Mouse (Mus musculus) kidney, adult 2 months (tissue): Measurements from ENCODE around the gene Tmem243. TPM values are rescaled to one million over a fixed set of nuclear protein-coding genes. Genes with fewer than 3 reads are reported as not detected.

Source experiments
- DNase-seq: peaks from one replicate; pipeline ENCODE4 v3.0.0; 2021
- H3K27ac ChIP-seq: fragments of 200-500 bp; 2 replicates; pipeline ENCODE4 v1.5.1; 2012; ENCODE audit warnings: low read depth, low read length, control low read depth, inconsistent platforms; ENCODE audit not compliant: insufficient read depth
- H3K27me3 ChIP-seq: fragments of 200-500 bp; replicated peaks from 2 replicates; pipeline ENCODE4 v1.6.1; 2012; ENCODE audit warnings: mild to moderate bottlenecking, moderate library complexity, low read length, inconsistent platforms; ENCODE audit not compliant: control insufficient read depth, insufficient read depth
- H3K36me3 ChIP-seq: fragments of 200-500 bp; 2 replicates; pipeline ENCODE4 v1.6.1; 2012; ENCODE audit warnings: mild to moderate bottlenecking, moderate library complexity, low read length, inconsistent platforms; ENCODE audit not compliant: control insufficient read depth, insufficient read depth
- H3K4me1 ChIP-seq: fragments of 200-500 bp; 2 replicates; pipeline ENCODE4 v1.6.1; 2011; ENCODE audit warnings: low read length; ENCODE audit not compliant: control insufficient read depth, insufficient read depth
- H3K4me3 ChIP-seq: fragments of 200-500 bp; 2 replicates; pipeline ENCODE4 v1.5.1; 2011; ENCODE audit warnings: mild to moderate bottlenecking, low read depth, low read length, control low read depth; ENCODE audit not compliant: insufficient read depth
- CTCF ChIP-seq: fragments of 200-500 bp; conservative IDR thresholded peaks from 2 replicates; pipeline ENCODE4 v1.5.1; 2011; ENCODE audit warnings: low read depth, mild to moderate bottlenecking, control low read depth, low read length, moderate library complexity, mixed read lengths; ENCODE audit not compliant: insufficient read depth, insufficient read length
- POLR2A ChIP-seq: fragments of 200-500 bp; IDR thresholded peaks from one replicate; pipeline ENCODE4 v1.6.1; 2011; ENCODE audit warnings: low read depth, low read length, control low read depth
- WGBS: fragments of 180-500 bp; shearing (Covaris S2); methylation state at CpG from one replicate; pipeline ENCODE4 v1.1.7; 2018; 5-methylcytosine and 5-hydroxymethylcytosine counted together
- polyA plus RNA-seq: library from polyadenylated mRNA; depleted of rRNA; stranded (reverse); fragments of >200 nt; gene quantifications from 2 replicates; pipeline ENCODE4 v1.2.3, GENCODE M21; 2012

Gene Tmem243
- polyA plus RNA-seq, 1 experiment: 49.5 TPM

DNA sequence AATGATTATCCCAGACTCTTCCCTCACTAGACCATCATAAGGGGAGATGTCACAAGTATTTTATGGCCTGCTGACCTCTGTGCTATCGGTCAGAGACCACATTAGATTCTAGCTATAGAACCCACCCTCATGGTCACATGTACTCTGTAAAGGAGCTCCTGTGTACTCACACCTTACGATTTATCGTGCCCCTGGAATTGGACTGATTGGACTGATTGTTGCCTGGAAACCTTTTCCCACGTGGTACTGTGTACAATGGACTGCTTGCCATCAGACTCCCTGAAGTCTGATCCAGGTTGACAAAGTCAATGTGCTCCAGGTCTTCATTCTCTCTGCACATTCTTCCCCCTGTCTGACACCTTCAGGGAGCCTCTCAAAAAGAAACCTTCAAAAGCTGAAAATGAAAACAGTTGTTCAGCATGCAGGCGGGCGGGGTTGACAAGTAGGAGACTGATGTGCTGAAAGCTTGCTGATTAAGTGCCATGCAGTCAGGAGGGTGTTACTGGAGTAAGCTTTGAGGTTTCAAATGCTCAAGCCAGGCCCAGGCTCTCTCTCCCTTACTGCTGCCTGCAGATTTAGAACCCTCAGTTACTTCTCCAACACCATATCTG is 30.8 kb upstream of the Tmem243 start:
- Histone ChIP-seq H3K36me3 (no peaks in the 10 kb centered on the region), H3K4me3 (no peak overlapping the region), H3K27me3 (no peaks in the 10 kb centered on the region), H3K4me1 (no peaks in the 10 kb centered on the region), H3K27ac (no peak overlapping the region)
- no peak for DNase-seq
- TF ChIP-seq POLR2A (no peak), CTCF (no peak)
- WGBS: 62% methylated on average over 6 of the region's 6 CpGs

DNA sequence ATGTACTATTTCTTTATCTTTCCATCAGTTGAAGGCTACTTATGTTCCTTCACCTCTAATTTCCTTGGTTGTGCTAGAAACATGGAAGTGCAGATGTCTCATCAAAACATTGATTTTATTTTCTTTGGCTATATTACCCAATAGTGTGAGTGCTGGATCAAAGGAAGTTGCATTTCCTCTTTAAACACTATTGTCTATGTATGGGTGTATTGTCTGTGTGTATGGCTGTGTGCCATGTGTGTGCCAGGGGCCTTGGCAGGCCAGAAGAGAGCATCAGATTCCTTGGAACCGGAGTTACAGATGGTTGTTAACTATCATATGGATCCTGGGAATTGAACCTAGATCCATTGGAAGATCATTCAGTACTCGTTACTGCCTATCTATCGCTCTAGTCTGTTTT is 29.1 kb upstream of the Tmem243 start:
- Histone ChIP-seq H3K36me3 (no peaks in the 10 kb centered on the region), H3K4me3 (no peak overlapping the region), H3K4me1 (no peaks in the 10 kb centered on the region), H3K27me3 (no peaks in the 10 kb centered on the region), H3K27ac (no peak overlapping the region)
- WGBS: 85% methylated on average over 3 of the region's 3 CpGs
- TF ChIP-seq CTCF (no peak), POLR2A (no peak)
- DNase-seq: no peak

DNA sequence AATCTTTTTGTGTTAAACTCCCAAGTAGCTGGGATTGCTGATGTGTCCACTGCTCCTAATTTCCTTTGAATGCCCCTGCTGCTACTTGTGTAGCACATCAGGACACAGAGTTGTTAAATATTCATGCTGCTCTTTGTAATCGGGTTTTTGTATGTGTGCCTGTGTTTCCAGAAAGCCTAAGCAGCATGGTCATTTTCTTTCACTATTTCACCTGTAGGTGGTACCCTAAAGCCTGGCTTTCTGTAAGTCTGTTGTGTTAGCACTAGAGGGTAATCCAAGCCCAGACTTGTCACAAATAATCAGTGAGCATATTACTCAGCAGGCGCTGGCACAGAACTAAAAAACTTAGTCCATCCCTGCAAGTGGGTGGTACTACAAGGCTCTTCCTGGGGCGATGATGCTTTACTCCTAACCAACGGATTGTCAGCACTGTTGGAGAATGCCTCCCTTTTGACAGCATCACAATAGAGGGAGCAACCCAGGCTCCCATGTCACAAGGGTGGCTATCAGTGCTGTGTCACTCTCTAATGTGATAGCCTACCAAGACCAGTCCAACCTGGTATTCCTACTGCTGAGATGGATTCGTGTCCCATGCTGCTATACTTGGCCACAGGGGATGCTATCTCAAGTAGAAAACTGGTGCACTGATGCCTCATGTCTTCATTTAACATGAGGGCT is 27.2 kb upstream of the Tmem243 start:
- no peak for TF ChIP-seq POLR2A
- no peak for TF ChIP-seq CTCF
- H3K27ac ChIP-seq: no peak overlapping the region
- no peak overlapping the region for H3K4me3 ChIP-seq
- 50% methylated on average over 5 of the region's 5 CpGs for WGBS
- H3K27me3 ChIP-seq: no peaks in the 10 kb centered on the region
- no peaks in the 10 kb centered on the region for H3K36me3 ChIP-seq
- H3K4me1 ChIP-seq: no peaks in the 10 kb centered on the region
- peak; percentile 66 for DNase-seq

DNA sequence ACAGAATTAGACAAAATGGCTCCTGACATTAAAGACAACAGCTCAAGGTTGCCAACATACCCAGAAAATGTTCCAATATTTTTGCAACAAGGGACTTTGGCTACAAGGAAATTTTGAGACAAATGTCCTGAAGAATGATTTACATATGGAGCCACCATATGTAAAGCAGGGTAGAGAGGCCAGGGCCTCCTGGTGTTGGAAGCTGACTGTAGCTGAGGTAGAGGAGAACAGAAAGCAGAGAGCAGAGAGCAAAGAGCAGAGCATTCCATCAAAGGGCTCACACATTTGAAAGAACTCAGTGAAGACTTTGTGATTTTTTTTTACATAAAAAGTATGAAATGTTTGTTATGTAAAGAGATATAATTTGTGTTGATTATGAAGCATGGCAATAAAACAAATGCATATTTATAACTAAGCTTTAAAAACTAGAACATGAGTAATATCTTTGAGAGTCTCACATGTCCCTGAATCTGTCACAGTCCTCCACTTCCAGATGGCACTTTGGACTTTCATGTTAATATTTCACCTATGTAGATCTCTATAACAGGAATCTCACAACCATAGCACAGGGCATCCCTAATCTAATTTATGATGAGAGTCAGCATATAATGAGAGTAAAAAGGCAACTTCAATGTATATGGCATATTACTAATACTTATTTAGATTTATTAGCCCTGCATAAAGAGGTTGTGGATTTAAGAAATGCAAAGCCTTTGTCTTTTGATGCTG is 20.5 kb upstream of the Tmem243 start:
- Histone ChIP-seq H3K27ac (peak overlapping the region; percentile 6; the same call in 1 of the 2 replicates), H3K36me3 (no peaks in the 10 kb centered on the region), H3K4me1 (no peaks in the 10 kb centered on the region), H3K27me3 (no peaks in the 10 kb centered on the region), H3K4me3 (no peak overlapping the region)
- TF ChIP-seq CTCF (no peak), POLR2A (no peak)
- peak; percentile 33 for DNase-seq

DNA sequence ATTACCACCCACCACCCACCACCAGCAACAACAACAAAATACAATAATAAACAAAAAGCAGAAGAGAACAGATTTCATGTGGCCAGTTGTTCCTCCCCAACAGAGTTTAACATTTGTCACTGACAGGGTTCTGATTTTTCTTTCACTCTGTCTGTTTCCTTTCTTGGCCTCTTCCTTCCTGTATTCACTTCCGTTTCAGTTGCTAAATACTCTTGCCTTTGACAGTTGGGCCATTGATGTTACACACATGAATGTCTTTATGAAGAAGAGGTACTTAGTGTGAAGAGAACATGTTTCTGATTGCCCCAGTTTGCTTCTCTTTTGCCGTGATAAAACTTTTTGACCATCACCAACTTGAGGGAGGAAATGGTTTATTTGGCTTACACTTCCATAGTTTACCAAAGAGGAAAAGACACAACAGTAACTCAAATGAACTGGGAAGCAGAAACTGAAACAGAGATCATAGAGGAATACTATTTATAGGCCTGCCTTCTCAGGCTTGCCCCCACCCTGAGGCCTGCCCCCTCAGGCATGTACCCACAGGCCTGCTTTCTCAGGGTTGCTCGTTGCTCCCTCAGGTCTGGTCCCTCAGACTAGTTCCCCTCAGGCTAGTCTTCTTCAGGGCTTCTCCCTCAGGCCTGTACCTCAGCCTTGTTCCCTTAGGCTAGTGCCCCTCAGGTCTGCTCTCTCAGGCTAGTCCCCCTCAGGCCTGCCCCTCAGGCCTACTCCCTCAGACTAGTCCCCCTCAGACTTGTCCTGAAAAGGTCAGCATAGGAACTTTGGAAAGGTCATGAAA is 13.3 kb upstream of the Tmem243 start:
- no peaks in the 10 kb centered on the region for H3K27me3 ChIP-seq
- TF ChIP-seq CTCF: no peak
- no peak for TF ChIP-seq POLR2A
- no peaks in the 10 kb centered on the region for H3K36me3 ChIP-seq
- WGBS: 62% methylated on average over 3 of the region's 3 CpGs
- no peak overlapping the region for H3K27ac ChIP-seq
- H3K4me3 ChIP-seq: no peak overlapping the region
- H3K4me1 ChIP-seq: no peaks in the 10 kb centered on the region
- no peak for DNase-seq

DNA sequence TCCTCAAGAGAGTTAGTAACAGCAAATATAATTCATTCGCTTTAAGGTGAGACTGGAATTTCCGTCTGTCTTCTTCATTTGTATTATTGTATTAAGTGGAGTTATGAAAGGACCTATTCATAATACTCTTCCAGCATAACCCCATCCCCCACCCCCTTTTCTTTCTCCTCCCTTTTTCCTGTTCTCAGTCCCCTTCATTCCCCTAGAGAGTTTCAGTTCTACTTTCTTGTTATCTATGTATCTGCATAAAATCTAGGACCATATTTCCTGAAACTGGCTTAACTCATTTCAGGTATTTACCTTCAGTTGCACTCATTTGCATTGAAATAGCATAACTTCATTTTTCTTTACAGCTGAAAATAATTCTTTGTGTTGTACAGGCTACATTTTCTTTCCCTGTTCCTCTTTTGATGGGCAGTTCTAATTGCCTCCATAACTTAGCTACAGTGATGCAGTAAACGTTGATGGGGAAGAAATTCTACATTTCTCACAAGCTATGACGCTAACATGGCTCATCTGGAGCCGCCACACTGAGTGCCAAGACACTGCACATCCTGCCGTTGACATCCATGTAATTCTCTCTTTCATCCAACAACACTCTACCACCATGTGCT is 9.9 kb upstream of the Tmem243 start:
- no peak for DNase-seq
- TF ChIP-seq CTCF (no peak), POLR2A (no peak)
- WGBS: 80% methylated on average over 6 of the region's 6 CpGs
- H3K4me1 ChIP-seq: no peaks in the 10 kb centered on the region
- H3K4me3 ChIP-seq: no peak overlapping the region
- H3K27me3 ChIP-seq: no peaks in the 10 kb centered on the region
- H3K36me3 ChIP-seq: no peaks in the 10 kb centered on the region
- no peak overlapping the region for H3K27ac ChIP-seq
